Mouse (Mus musculus): ENCODE measurements around the gene Flrt1.

GRCm38 (mm10) chr19:7117653-7118307, 12.3 kb upstream of the Flrt1 start:
- no peak for TF ChIP-seq CTCF (IDR thresholded peaks at IDR 0.05; ENCODE audit: control insufficient read depth, insufficient read depth, low read length)
- no peak for TF ChIP-seq POLR2A (IDR thresholded peaks at IDR 0.05; ENCODE audit: borderline replicate concordance, control insufficient read depth, low read depth, low read length)

Data from bone marrow, adult 2 months (tissue).